Mouse (Mus musculus) neural tube, embryonic 14.5 days (tissue): ENCODE results near the gene Arl6ip6. TPM values are rescaled to one million over a fixed set of nuclear protein-coding genes. Genes with fewer than 3 reads are reported as not detected.

ENCODE experiments used
- ATAC-seq: fragments of 200-750 bp; cut with Nextera tagmentation; 2 replicates; pipeline ENCODE4 v1.8.0; 2017; ENCODE audit warnings: low read depth, mild to moderate bottlenecking, moderate TSS enrichment, moderate library complexity
- H3K27ac ChIP-seq: fragments of 300-500 bp; sonication (generic); 2 replicates; pipeline ENCODE4 v1.5.1; 2014; ENCODE audit warnings: low read depth, mild to moderate bottlenecking, control low read depth, low read length, moderate library complexity, mixed read lengths
- H3K27me3 ChIP-seq: fragments of 300-500 bp; sonication (generic); 2 replicates; pipeline ENCODE4 v1.6.1; 2014; ENCODE audit warnings: low read length; ENCODE audit not compliant: control insufficient read depth, insufficient read depth
- H3K36me3 ChIP-seq: fragments of 300-500 bp; sonication (generic); 2 replicates; pipeline ENCODE4 v1.6.1; 2014; ENCODE audit warnings: low read length, mixed read lengths; ENCODE audit not compliant: control insufficient read depth, insufficient read depth
- H3K4me1 ChIP-seq: fragments of 300-500 bp; sonication (generic); 2 replicates; pipeline ENCODE4 v1.6.1; 2014; ENCODE audit warnings: low read length; ENCODE audit not compliant: control insufficient read depth, insufficient read depth
- H3K4me2 ChIP-seq: fragments of 300-500 bp; sonication (generic); 2 replicates; pipeline ENCODE4 v1.6.1; 2014; ENCODE audit warnings: mild to moderate bottlenecking, low read depth, low read length, control low read depth
- H3K4me3 ChIP-seq: fragments of 300-500 bp; sonication (generic); 2 replicates; pipeline ENCODE4 v1.5.1; 2014; ENCODE audit warnings: low read depth, low read length, control low read depth, mixed read lengths
- H3K9ac ChIP-seq: fragments of 300-500 bp; sonication (generic); replicated peaks from 2 replicates; pipeline ENCODE4 v1.6.1; 2014; ENCODE audit warnings: low read depth, mild to moderate bottlenecking, control low read depth, low read length, mixed read lengths
- H3K9me3 ChIP-seq: fragments of 300-500 bp; sonication (generic); 2 replicates; pipeline ENCODE4 v1.6.1; 2016; ENCODE audit warnings: low read length; ENCODE audit not compliant: control insufficient read depth
- WGBS: fragments of 180-500 bp; shearing (Covaris S2); extraction: QIAGEN DNeasy Blood & Tissue Kit; methylation state at CpG from one replicate; pipeline ENCODE4 v1.1.7; 2014; 5-methylcytosine and 5-hydroxymethylcytosine counted together
- polyA plus RNA-seq: library from polyadenylated mRNA; unstranded; fragments of >200 nt; fragmentation: Nextera tagmentation; extraction: Ambion mirVana; gene quantifications from 2 replicates; pipeline ENCODE4 v1.2.1, GENCODE M21; 2014

Gene Arl6ip6
- polyA plus RNA-seq, 1 experiment from 2014 or later, result 27.6 TPM

GRCm38 (mm10) chr2:53199203-53199602, 7.7 kb downstream of the Arl6ip6 start:
- 95% methylated on average over 1 of the region's 1 CpGs for WGBS
- no peak overlapping the region for H3K4me3 ChIP-seq
- no peak for ATAC-seq

GRCm38 (mm10) chr2:53200164-53200885, 8.8 kb downstream of the Arl6ip6 start:
- Histone ChIP-seq H3K9me3 (no peaks in the 10 kb centered on the region), H3K9ac (no peak overlapping the region), H3K4me3 (no peak overlapping the region), H3K36me3 (peaks cover 2% of the 10 kb centered on the region; the same call in 1 of the 2 replicates), H3K27me3 (no peaks in the 10 kb centered on the region), H3K4me2 (no peak overlapping the region), H3K4me1 (no peaks in the 10 kb centered on the region), H3K27ac (no peak overlapping the region)
- no peak for ATAC-seq
- 92% methylated on average over 4 of the region's 4 CpGs for WGBS

More at GRCm38 (mm10) chr2:53199203-53199602, 7.7 kb downstream of the Arl6ip6 start:
- Histone ChIP-seq H3K4me2 (no peak overlapping the region), H3K27ac (no peak overlapping the region), H3K9ac (no peak overlapping the region), H3K36me3 (peaks cover 2% of the 10 kb centered on the region; the same call in 1 of the 2 replicates), H3K4me1 (no peaks in the 10 kb centered on the region), H3K9me3 (no peaks in the 10 kb centered on the region), H3K27me3 (no peaks in the 10 kb centered on the region)

- Histone ChIP-seq H3K27me3 (no peaks in the 10 kb centered on the region), H3K27ac (no peak overlapping the region), H3K9me3 (no peaks in the 10 kb centered on the region), H3K9ac (no peak overlapping the region), H3K36me3 (no peaks in the 10 kb centered on the region), H3K4me3 (no peak overlapping the region), H3K4me2 (no peak overlapping the region), H3K4me1 (no peaks in the 10 kb centered on the region)
- peak; percentile 68; the same call in 1 of the 2 replicates for ATAC-seq
- WGBS, result 80% methylated on average over 5 of the region's 5 CpGs
These were observed 13.1 kb downstream of the Arl6ip6 start for GRCm38 (mm10) chr2:53204373-53205274.

GRCm38 (mm10) chr2:53206749-53207148, 15.2 kb downstream of the Arl6ip6 start:
- H3K36me3 ChIP-seq, result no peaks in the 10 kb centered on the region

GRCm38 (mm10) chr2:53213493-53213892, 22.0 kb downstream of the Arl6ip6 start:
- Histone ChIP-seq H3K9me3 (no peaks in the 10 kb centered on the region), H3K27ac (no peak overlapping the region), H3K36me3 (no peaks in the 10 kb centered on the region), H3K4me1 (no peaks in the 10 kb centered on the region), H3K4me2 (no peak overlapping the region), H3K9ac (no peak overlapping the region), H3K4me3 (no peak overlapping the region), H3K27me3 (no peaks in the 10 kb centered on the region)
- no peak for ATAC-seq
- WGBS, result 98% methylated on average over 1 of the region's 1 CpGs

More at GRCm38 (mm10) chr2:53206749-53207148, 15.2 kb downstream of the Arl6ip6 start:
- Histone ChIP-seq H3K4me3 (no peak overlapping the region), H3K27ac (no peak overlapping the region), H3K9me3 (no peaks in the 10 kb centered on the region), H3K4me1 (no peaks in the 10 kb centered on the region), H3K9ac (no peak overlapping the region), H3K4me2 (no peak overlapping the region), H3K27me3 (no peaks in the 10 kb centered on the region)
- no peak for ATAC-seq

GRCm38 (mm10) chr2:53222242-53222641, 30.7 kb downstream of the Arl6ip6 start:
- no peaks in the 10 kb centered on the region for H3K4me1 ChIP-seq
- no peak overlapping the region for H3K4me3 ChIP-seq
- no peak overlapping the region for H3K4me2 ChIP-seq
- WGBS, result 90% methylated on average over 5 of the region's 5 CpGs
- H3K36me3 ChIP-seq, result no peaks in the 10 kb centered on the region
- no peak overlapping the region for H3K9ac ChIP-seq
- no peak for ATAC-seq
- no peak overlapping the region for H3K27ac ChIP-seq
- no peaks in the 10 kb centered on the region for H3K27me3 ChIP-seq
- H3K9me3 ChIP-seq, result no peaks in the 10 kb centered on the region

GRCm38 (mm10) chr2:53256982-53257381, 65.5 kb downstream of the Arl6ip6 start:
- no peaks in the 10 kb centered on the region for H3K4me1 ChIP-seq
- no peak overlapping the region for H3K4me2 ChIP-seq
- H3K9ac ChIP-seq, result no peak overlapping the region
- H3K27ac ChIP-seq, result no peak overlapping the region
- no peaks in the 10 kb centered on the region for H3K9me3 ChIP-seq
- H3K36me3 ChIP-seq, result no peaks in the 10 kb centered on the region
- no peaks in the 10 kb centered on the region for H3K27me3 ChIP-seq
- WGBS, result 68% methylated on average over 2 of the region's 2 CpGs
- H3K4me3 ChIP-seq, result no peak overlapping the region
- no peak for ATAC-seq
